Mouse (Mus musculus): ENCODE measurements around the gene Ccdc89. TPM values are rescaled to one million over a fixed set of nuclear protein-coding genes. Genes with fewer than 3 reads are reported as not detected.

Gene Ccdc89
- not detected for polyA plus RNA-seq (2017; shearing (Covaris generic))

GRCm38 (mm10) chr7:90426020-90427001 is at the start of gene Ccdc89:
Gene Ccdc89, plus strand, starts transcription at chr7:90426577.

GRCm38 (mm10) chr7:90442518-90443080 is 16.2 kb downstream of the Ccdc89 start, which contains the start of gene Crebzf:
Gene Crebzf, plus strand, starts transcription at chr7:90442729.

GRCm38 (mm10) chr7:90456845-90457468 is 30.6 kb downstream of the Ccdc89 start, which contains the start of gene Tmem126a:
Gene Tmem126a, minus strand, starts transcription at chr7:90457229.

GRCm38 (mm10) chr7:90475793-90476312 is 49.5 kb downstream of the Ccdc89 start, which contains the start of gene Tmem126b:
Gene Tmem126b, minus strand, starts transcription at chr7:90476001.

GRCm38 (mm10) chr7:90476313-90477245 is 50.2 kb downstream of the Ccdc89 start, which contains the start of gene Dlg2:
Gene Dlg2, plus strand, starts transcription at chr7:90476672.

Other genes starting within 250 kb of the Ccdc89 start
- not detected for gene Ccdc83, start 160.8 kb upstream of the Ccdc89 start, polyA plus RNA-seq (2017; shearing (Covaris generic))
- gene Sytl2, start 124.3 kb upstream of the Ccdc89 start, polyA plus RNA-seq (2017; shearing (Covaris generic)), result 84.5 TPM
- 172 TPM for gene Crebzf, start 16.2 kb downstream of the Ccdc89 start, polyA plus RNA-seq (2017; shearing (Covaris generic))
- 70.5 TPM for gene Tmem126a, start 30.7 kb downstream of the Ccdc89 start, polyA plus RNA-seq (2017; shearing (Covaris generic))
- gene Tmem126b, start 49.4 kb downstream of the Ccdc89 start, polyA plus RNA-seq (2017; shearing (Covaris generic)), result 34.8 TPM
- gene Dlg2, start 50.1 kb downstream of the Ccdc89 start, polyA plus RNA-seq (2017; shearing (Covaris generic)), result 0.18 TPM